Mouse (Mus musculus): ENCODE results near the gene Iqsec3. TPM values are rescaled to one million over a fixed set of nuclear protein-coding genes. Genes with fewer than 3 reads are reported as not detected.
"Not testable (repeated sequence)": the region's sequence is repeated elsewhere in the genome, so short reads cannot be mapped to it uniquely, and the experiment has no call there.

Iqsec3 gene
- polyA plus RNA-seq, 1 experiment from 2014 or later: not detected

- Histone ChIP-seq H3K9me3 (ENCODE audit: low read depth, low read length) (no peaks in the 10 kb centered on the region), H3K27me3 (ENCODE audit: insufficient read depth, low read length) (no peaks in the 10 kb centered on the region), H3K36me3 (ENCODE audit: insufficient read depth) (no peaks in the 10 kb centered on the region), H3K27ac (ENCODE audit: low read depth) (no peak overlapping the region), H3K4me1 (ENCODE audit: insufficient read depth) (no peaks in the 10 kb centered on the region; the same call in 1 of the 2 replicates), H3K9ac (no peak overlapping the region), H3K4me3 (ENCODE audit: low read depth, low read length) (no peak overlapping the region), H3K4me2 (no peak overlapping the region)
- no peak for TF ChIP-seq CTCF (IDR thresholded peaks at IDR 0.05; ENCODE audit: low read depth)
- 58% methylated on average over 10 of the region's 10 CpGs for WGBS
- no peak; the same call in 1 of the 2 replicates for ATAC-seq (ENCODE audit: insufficient read depth)
- DNase-seq: no peak
These were observed 91.4 kb downstream of the Iqsec3 start for GRCm38 (mm10) chr6:121382071-121382470.

DNA sequence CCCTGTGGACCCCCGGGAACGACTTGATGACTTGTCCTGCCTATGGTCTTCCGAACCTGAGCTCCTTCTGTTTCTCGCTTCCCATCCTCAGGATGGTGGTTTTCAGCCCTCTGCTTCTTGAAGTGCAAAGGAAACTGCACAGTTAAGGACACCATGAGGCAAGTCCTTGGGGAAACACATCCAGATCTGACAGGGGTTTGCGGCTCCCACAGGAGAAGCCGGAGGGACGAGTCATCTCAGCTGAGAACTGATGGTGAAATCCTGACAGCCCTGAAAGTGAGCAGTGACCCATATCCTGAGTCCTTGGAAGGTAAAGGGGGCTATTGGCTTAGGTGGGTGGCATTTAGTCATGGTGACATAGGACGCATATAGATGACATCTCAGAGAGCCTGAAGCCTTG is 92.9 kb downstream of the Iqsec3 start:
- Histone ChIP-seq H3K36me3 (ENCODE audit: insufficient read depth) (no peaks in the 10 kb centered on the region), H3K9ac (no peak overlapping the region), H3K9me3 (ENCODE audit: low read depth, low read length) (no peaks in the 10 kb centered on the region), H3K4me3 (ENCODE audit: low read depth, low read length) (no peak overlapping the region), H3K27me3 (ENCODE audit: insufficient read depth, low read length) (no peaks in the 10 kb centered on the region), H3K4me1 (ENCODE audit: insufficient read depth) (no peaks in the 10 kb centered on the region; the same call in 1 of the 2 replicates), H3K27ac (ENCODE audit: low read depth) (no peak overlapping the region), H3K4me2 (no peak overlapping the region)
- no peak for ATAC-seq (ENCODE audit: insufficient read depth)
- DNase-seq: no peak
- 81% methylated on average over 8 of the region's 8 CpGs for WGBS
- TF ChIP-seq CTCF (IDR thresholded peaks at IDR 0.05; ENCODE audit: low read depth): no peak

- no peak for TF ChIP-seq CTCF (IDR thresholded peaks at IDR 0.05; ENCODE audit: low read depth)
- no peak overlapping the region for H3K4me2 ChIP-seq
- DNase-seq (no peak), ATAC-seq (ENCODE audit: insufficient read depth) (no peak)
- no peak overlapping the region for H3K9ac ChIP-seq
- H3K36me3 ChIP-seq (ENCODE audit: insufficient read depth): no peaks in the 10 kb centered on the region
- no peaks in the 10 kb centered on the region; the same call in 1 of the 2 replicates for H3K4me1 ChIP-seq (ENCODE audit: insufficient read depth)
- H3K27me3 ChIP-seq (ENCODE audit: insufficient read depth, low read length): no peaks in the 10 kb centered on the region
- no peaks in the 10 kb centered on the region for H3K9me3 ChIP-seq (ENCODE audit: low read depth, low read length)
- no peak overlapping the region for H3K4me3 ChIP-seq (ENCODE audit: low read depth, low read length)
- no peak overlapping the region for H3K27ac ChIP-seq (ENCODE audit: low read depth)
- WGBS: 57% methylated on average over 4 of the region's 4 CpGs
These were observed 95.2 kb downstream of the Iqsec3 start for GRCm38 (mm10) chr6:121378256-121378655.

GRCm38 (mm10) chr6:121376159-121376558 is 97.3 kb downstream of the Iqsec3 start:
- H3K27me3 ChIP-seq (ENCODE audit: insufficient read depth, low read length): no peaks in the 10 kb centered on the region
- no peak overlapping the region for H3K4me2 ChIP-seq
- no peak overlapping the region for H3K9ac ChIP-seq
- H3K4me1 ChIP-seq (ENCODE audit: insufficient read depth): no peaks in the 10 kb centered on the region
- DNase-seq: no peak
- H3K4me3 ChIP-seq (ENCODE audit: low read depth, low read length): no peak overlapping the region
- 58% methylated on average over 12 of the region's 12 CpGs for WGBS
- no peak overlapping the region for H3K27ac ChIP-seq (ENCODE audit: low read depth)
- H3K9me3 ChIP-seq (ENCODE audit: low read depth, low read length): no peaks in the 10 kb centered on the region
- no peaks in the 10 kb centered on the region for H3K36me3 ChIP-seq (ENCODE audit: insufficient read depth)
- ATAC-seq (ENCODE audit: insufficient read depth): 0 out of 2 replicates have a peak, but pooled peaks have one; percentile 45
- no peak for TF ChIP-seq CTCF (IDR thresholded peaks at IDR 0.05; ENCODE audit: low read depth)

- TF ChIP-seq CTCF (IDR thresholded peaks at IDR 0.05; ENCODE audit: low read depth): no peak
- Histone ChIP-seq H3K9me3 (ENCODE audit: low read depth, low read length) (no peaks in the 10 kb centered on the region), H3K36me3 (ENCODE audit: insufficient read depth) (no peaks in the 10 kb centered on the region), H3K4me3 (ENCODE audit: low read depth, low read length) (no peak overlapping the region), H3K4me1 (ENCODE audit: insufficient read depth) (no peaks in the 10 kb centered on the region), H3K9ac (no peak overlapping the region), H3K27ac (ENCODE audit: low read depth) (no peak overlapping the region), H3K4me2 (no peak overlapping the region), H3K27me3 (ENCODE audit: insufficient read depth, low read length) (no peaks in the 10 kb centered on the region)
- WGBS: 62% methylated on average over 10 of the region's 10 CpGs
- DNase-seq (no peak), ATAC-seq (ENCODE audit: insufficient read depth) (no peak)
These were observed 102.1 kb downstream of the Iqsec3 start for GRCm38 (mm10) chr6:121371197-121371980.

DNA sequence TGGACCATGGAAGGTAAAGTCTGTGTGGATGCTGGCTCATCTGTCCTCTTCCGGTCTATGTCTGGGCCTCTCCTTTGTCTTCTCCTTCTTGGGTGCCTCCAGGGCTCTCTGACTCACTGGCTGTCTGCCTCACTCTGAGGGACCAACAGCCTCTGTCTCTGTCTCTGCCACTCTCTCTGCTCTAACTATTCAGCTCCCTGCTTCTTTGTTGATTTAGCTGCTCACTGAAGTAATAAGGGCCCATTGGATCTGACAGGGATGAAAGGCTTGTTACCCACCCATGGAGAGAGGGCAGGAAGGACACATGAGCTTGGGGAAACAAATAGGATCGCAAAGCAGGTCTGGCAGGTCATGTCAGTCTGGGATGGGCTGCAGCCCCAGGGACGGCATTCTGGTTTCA is 106.4 kb downstream of the Iqsec3 start:
- no peaks in the 10 kb centered on the region for H3K4me1 ChIP-seq (ENCODE audit: insufficient read depth)
- no peaks in the 10 kb centered on the region for H3K9me3 ChIP-seq (ENCODE audit: low read depth, low read length)
- DNase-seq (no peak), ATAC-seq (ENCODE audit: insufficient read depth) (0 out of 2 replicates have a peak, but pooled peaks have one; percentile 14)
- H3K27ac ChIP-seq (ENCODE audit: low read depth): no peak overlapping the region
- no peaks in the 10 kb centered on the region for H3K27me3 ChIP-seq (ENCODE audit: insufficient read depth, low read length)
- no peak overlapping the region; the same call in 1 of the 2 replicates for H3K9ac ChIP-seq
- H3K4me3 ChIP-seq (ENCODE audit: low read depth, low read length): no peak overlapping the region
- no peak for TF ChIP-seq CTCF (IDR thresholded peaks at IDR 0.05; ENCODE audit: low read depth)
- H3K36me3 ChIP-seq (ENCODE audit: insufficient read depth): no peaks in the 10 kb centered on the region
- 42% methylated on average over 3 of the region's 3 CpGs for WGBS
- no peak overlapping the region for H3K4me2 ChIP-seq

DNA sequence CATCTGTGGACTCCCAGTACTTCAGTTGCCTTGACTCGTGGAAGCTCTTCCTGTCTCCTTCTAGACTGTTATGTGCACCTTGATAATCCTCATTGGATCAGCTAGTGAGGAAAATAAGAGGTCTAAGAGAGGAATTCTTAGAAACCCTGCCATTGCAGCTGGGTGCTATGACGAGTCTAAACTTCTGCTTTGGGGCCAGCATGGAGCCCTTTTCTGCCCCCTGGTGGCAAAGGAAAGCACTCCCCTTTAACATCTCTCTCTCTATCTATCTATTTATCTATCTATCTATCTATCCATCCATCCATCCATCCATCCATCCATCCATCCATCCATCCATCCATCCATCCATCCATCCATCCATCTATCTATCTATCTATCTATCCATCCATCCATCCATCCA is 106.9 kb downstream of the Iqsec3 start:
- not testable (repeated sequence) for H3K27ac ChIP-seq (ENCODE audit: low read depth); H3K27me3 ChIP-seq (ENCODE audit: insufficient read depth, low read length); ATAC-seq (ENCODE audit: insufficient read depth); H3K4me2 ChIP-seq; H3K4me1 ChIP-seq (ENCODE audit: insufficient read depth); H3K9ac ChIP-seq; H3K36me3 ChIP-seq (ENCODE audit: insufficient read depth); H3K4me3 ChIP-seq (ENCODE audit: low read depth, low read length); H3K9me3 ChIP-seq (ENCODE audit: low read depth, low read length)
- peak; percentile 72 for DNase-seq
- TF ChIP-seq CTCF (IDR thresholded peaks at IDR 0.05; ENCODE audit: low read depth): peak; percentile 66
- WGBS: 9% methylated on average over 2 of the region's 2 CpGs
